Mouse (Mus musculus): ENCODE results near the gene Ppp1cb. TPM values are rescaled to one million over a fixed set of nuclear protein-coding genes. Genes with fewer than 3 reads are reported as not detected.

Gene Ppp1cb
- polyA plus RNA-seq (2012; rRNA removed): 2.2 and 4.5 TPM in 2 replicates

DNA sequence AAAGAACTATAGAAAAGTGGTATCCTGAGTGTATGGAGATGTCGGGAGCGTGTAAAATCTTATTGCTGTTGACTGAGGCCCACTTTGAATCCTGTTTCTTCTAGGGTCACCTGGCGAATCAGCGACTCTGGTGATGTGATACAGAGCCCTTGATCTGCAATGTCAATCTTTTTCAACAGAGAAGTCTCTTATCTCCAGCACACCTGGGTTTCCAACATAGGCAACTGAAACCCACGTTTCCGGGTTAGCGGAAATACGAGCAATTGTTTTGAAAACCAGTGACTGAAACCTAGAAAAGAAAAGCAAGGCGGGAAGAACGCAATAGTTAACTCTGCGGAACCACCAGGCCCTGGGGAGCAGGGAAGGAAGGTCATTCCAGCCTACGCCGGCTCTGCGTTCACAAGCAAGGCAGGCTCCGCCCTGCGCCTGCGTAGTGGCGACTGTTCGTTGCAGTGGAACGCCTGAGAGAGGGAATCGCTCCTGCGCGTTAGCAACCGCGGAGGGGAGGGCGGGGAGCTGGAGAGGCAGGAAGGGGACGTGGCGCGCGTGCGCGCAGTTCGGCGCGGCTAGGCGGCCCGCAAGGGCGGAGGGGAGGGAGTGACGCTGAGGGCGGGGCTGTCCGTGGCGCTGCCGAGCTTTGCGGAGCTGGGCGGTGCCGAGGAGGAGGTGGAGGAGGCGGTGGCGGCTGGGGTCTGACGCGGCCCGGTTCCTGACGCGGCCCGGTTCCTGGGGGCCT lies at the start of gene Ppp1cb:
Ppp1cb (plus strand) TSS at position 436 of the 736 bp plus-strand sequence.
- 1% methylated on average over 54 of the region's 54 CpGs for WGBS
- TF ChIP-seq POLR2A (IDR thresholded peaks at IDR 0.05; ENCODE audit: low read depth, low read length): peak; percentile 92
- TF ChIP-seq CTCF (IDR thresholded peaks at IDR 0.05; ENCODE audit: extremely low read depth, insufficient read length, insufficient replicate concordance, low read depth, low read length): no peak
- peaks cover 2% of the 10 kb centered on the region; the same call in 1 of the 2 replicates for H3K36me3 ChIP-seq (ENCODE audit: control insufficient read depth, insufficient read depth, low read length)
- peak within 1 kb of the TSS; percentile 86 for H3K27ac ChIP-seq (ENCODE audit: insufficient read depth, low read depth, low read length)
- H3K27me3 ChIP-seq (ENCODE audit: control insufficient read depth, insufficient read depth, low read length): no peaks in the 10 kb centered on the region
- peaks cover 8% of the 10 kb centered on the region; the same call in 1 of the 2 replicates for H3K4me1 ChIP-seq (ENCODE audit: control insufficient read depth, insufficient read depth, insufficient read length, low read length)
- peak within 1 kb of the TSS; percentile 100 for H3K4me3 ChIP-seq (ENCODE audit: low read depth, low read length)

DNA sequence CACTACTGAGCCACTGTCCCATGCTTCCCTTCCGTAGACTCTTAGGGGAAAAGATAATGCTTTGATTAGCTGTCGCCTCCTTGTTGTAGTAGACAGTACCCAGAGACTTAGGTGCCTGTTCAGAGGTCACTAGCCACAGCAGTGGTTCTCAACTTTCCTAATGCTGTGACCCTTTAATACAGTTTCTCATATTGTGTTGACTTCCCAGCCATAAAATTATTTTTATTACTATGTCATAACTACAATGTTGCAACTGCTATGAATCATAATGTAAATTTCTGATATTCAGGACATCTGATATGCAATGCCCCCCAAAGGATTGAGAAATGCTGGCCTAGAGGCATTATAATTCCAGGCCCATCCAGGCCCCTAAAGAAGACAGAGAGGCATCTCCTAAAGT lies 48.9 kb upstream of the Ppp1cb start:
- H3K36me3 ChIP-seq (ENCODE audit: control insufficient read depth, insufficient read depth, low read length): no peaks in the 10 kb centered on the region
- WGBS: 36% methylated on average over 2 of the region's 2 CpGs
- H3K4me3 ChIP-seq (ENCODE audit: low read depth, low read length): no peak overlapping the region
- TF ChIP-seq POLR2A (IDR thresholded peaks at IDR 0.05; ENCODE audit: low read depth, low read length) (no peak), CTCF (IDR thresholded peaks at IDR 0.05; ENCODE audit: extremely low read depth, insufficient read length, insufficient replicate concordance, low read depth, low read length) (no peak)
- peaks cover 19% of the 10 kb centered on the region for H3K4me1 ChIP-seq (ENCODE audit: control insufficient read depth, insufficient read depth, insufficient read length, low read length)
- H3K27ac ChIP-seq (ENCODE audit: insufficient read depth, low read depth, low read length): no peak overlapping the region
- H3K27me3 ChIP-seq (ENCODE audit: control insufficient read depth, insufficient read depth, low read length): no peaks in the 10 kb centered on the region

- TF ChIP-seq CTCF (IDR thresholded peaks at IDR 0.05; ENCODE audit: extremely low read depth, insufficient read length, insufficient replicate concordance, low read depth, low read length) (no peak), POLR2A (IDR thresholded peaks at IDR 0.05; ENCODE audit: low read depth, low read length) (no peak)
- Histone ChIP-seq H3K4me3 (ENCODE audit: low read depth, low read length) (no peak overlapping the region), H3K36me3 (ENCODE audit: control insufficient read depth, insufficient read depth, low read length) (no peaks in the 10 kb centered on the region), H3K4me1 (ENCODE audit: control insufficient read depth, insufficient read depth, insufficient read length, low read length) (peaks cover 21% of the 10 kb centered on the region), H3K27me3 (ENCODE audit: control insufficient read depth, insufficient read depth, low read length) (no peaks in the 10 kb centered on the region), H3K27ac (ENCODE audit: insufficient read depth, low read depth, low read length) (no peak overlapping the region)
- 44% methylated on average over 3 of the region's 3 CpGs for WGBS
These were observed 47.5 kb upstream of the Ppp1cb start for GRCm38 (mm10) chr5:32410954-32411688.

DNA sequence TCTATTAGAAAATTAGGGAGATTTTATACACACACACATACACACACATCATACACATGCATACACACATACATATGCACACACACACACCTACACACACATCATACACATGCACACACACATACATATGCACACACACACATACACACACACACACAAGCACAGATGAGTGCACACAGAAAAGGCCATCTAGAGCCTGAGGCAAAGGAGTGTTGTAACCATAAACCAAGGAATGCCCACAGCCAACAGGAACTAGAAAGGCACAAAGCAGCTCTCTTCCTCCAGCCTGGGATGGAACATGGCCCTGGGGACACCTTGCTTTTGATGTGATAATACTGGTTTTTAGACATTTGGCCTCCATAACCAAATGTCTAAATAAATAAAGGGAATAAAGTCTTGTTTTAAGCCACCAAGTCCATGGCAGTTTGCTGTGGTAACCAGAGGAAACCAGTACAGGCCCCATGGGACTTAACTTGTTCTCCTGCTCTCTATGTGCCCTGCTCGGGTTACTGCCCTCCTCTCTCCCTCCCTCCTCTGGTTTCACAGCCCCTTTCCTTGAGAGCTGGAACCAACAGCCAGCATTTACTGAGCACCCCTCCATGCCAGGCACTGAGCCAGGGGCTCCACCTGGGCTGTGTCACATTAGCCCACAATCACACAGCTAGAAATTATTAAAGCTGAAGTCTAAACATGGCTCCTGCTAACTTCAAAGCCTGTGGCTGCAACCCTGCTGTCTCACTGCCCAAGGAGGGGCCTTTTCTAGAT lies 46.3 kb upstream of the Ppp1cb start:
- TF ChIP-seq CTCF (IDR thresholded peaks at IDR 0.05; ENCODE audit: extremely low read depth, insufficient read length, insufficient replicate concordance, low read depth, low read length) (no peak), POLR2A (IDR thresholded peaks at IDR 0.05; ENCODE audit: low read depth, low read length) (no peak)
- H3K27me3 ChIP-seq (ENCODE audit: control insufficient read depth, insufficient read depth, low read length): no peaks in the 10 kb centered on the region
- no peak overlapping the region for H3K4me3 ChIP-seq (ENCODE audit: low read depth, low read length)
- no peaks in the 10 kb centered on the region for H3K36me3 ChIP-seq (ENCODE audit: control insufficient read depth, insufficient read depth, low read length)
- H3K4me1 ChIP-seq (ENCODE audit: control insufficient read depth, insufficient read depth, insufficient read length, low read length): peaks cover 24% of the 10 kb centered on the region
- 48% methylated on average over 1 of the region's 1 CpGs for WGBS
- H3K27ac ChIP-seq (ENCODE audit: insufficient read depth, low read depth, low read length): no peak overlapping the region

DNA sequence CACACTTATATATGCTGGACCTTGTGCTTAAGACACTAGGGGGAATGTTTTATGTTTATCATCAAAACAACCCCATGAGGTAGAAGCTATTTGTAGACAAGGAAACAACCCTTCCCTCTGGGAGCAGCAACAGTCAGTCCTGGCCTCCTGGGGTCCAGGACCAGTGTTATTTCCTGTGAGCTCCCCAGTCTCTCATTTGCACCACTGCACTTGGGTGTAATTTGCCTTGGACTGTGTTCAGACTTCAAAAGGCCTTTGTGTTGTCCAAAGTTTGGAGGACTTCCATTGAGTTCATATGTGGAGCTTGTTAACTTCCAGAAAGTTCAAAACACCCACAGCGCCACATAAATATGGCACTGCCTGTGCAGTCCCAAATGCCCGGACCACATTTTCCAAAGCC lies 45.6 kb upstream of the Ppp1cb start:
- peaks cover 24% of the 10 kb centered on the region for H3K4me1 ChIP-seq (ENCODE audit: control insufficient read depth, insufficient read depth, insufficient read length, low read length)
- H3K36me3 ChIP-seq (ENCODE audit: control insufficient read depth, insufficient read depth, low read length): no peaks in the 10 kb centered on the region
- 82% methylated on average over 2 of the region's 2 CpGs for WGBS
- H3K27me3 ChIP-seq (ENCODE audit: control insufficient read depth, insufficient read depth, low read length): no peaks in the 10 kb centered on the region
- H3K27ac ChIP-seq (ENCODE audit: insufficient read depth, low read depth, low read length): no peak overlapping the region
- no peak overlapping the region for H3K4me3 ChIP-seq (ENCODE audit: low read depth, low read length)
- TF ChIP-seq CTCF (IDR thresholded peaks at IDR 0.05; ENCODE audit: extremely low read depth, insufficient read length, insufficient replicate concordance, low read depth, low read length) (no peak), POLR2A (IDR thresholded peaks at IDR 0.05; ENCODE audit: low read depth, low read length) (no peak)

- H3K4me3 ChIP-seq (ENCODE audit: low read depth, low read length): no peak overlapping the region
- H3K27ac ChIP-seq (ENCODE audit: insufficient read depth, low read depth, low read length): 0 out of 2 replicates have a peak overlapping the region, but pooled peaks have one; percentile 8
- H3K27me3 ChIP-seq (ENCODE audit: control insufficient read depth, insufficient read depth, low read length): no peaks in the 10 kb centered on the region
- TF ChIP-seq CTCF (IDR thresholded peaks at IDR 0.05; ENCODE audit: extremely low read depth, insufficient read length, insufficient replicate concordance, low read depth, low read length) (no peak), POLR2A (IDR thresholded peaks at IDR 0.05; ENCODE audit: low read depth, low read length) (no peak)
- H3K36me3 ChIP-seq (ENCODE audit: control insufficient read depth, insufficient read depth, low read length): no peaks in the 10 kb centered on the region
- H3K4me1 ChIP-seq (ENCODE audit: control insufficient read depth, insufficient read depth, insufficient read length, low read length): peaks cover 24% of the 10 kb centered on the region
- WGBS: 74% methylated on average over 2 of the region's 2 CpGs
These were observed 45.1 kb upstream of the Ppp1cb start for GRCm38 (mm10) chr5:32413569-32413968.
